Comparison of ENCODE assay signal across 8 mouse cellular contexts in genomic region chr4:111327760-111328373, GRCm38 (mm10).
DNase-seq lines count a peak whose midpoint lies in the region; ATAC-seq lines count a peak whose summit lies in the region.

No protein-coding gene starts in this region.

- no peaks in the 10 kb centered on the region for H3K4me1 ChIP-seq in forebrain, embryonic 13.5 days
- H3K4me1 ChIP-seq in forebrain, embryonic 11.5 days (replicated peaks; ENCODE audit: control insufficient read depth, insufficient read depth, low read length): no peaks in the 10 kb centered on the region
- 0 out of 2 replicates have a peak, but pooled peaks cover 3% of the 10 kb centered on the region for H3K4me1 ChIP-seq in neural tube, embryonic 13.5 days (replicated peaks)

- H3K9me3 ChIP-seq in forebrain, embryonic 13.5 days (replicated peaks): no peaks in the 10 kb centered on the region
- no peaks in the 10 kb centered on the region for H3K9me3 ChIP-seq in forebrain, embryonic 11.5 days (ENCODE audit: control insufficient read depth, low read length)
- no peaks in the 10 kb centered on the region for H3K9me3 ChIP-seq in neural tube, embryonic 13.5 days

- H3K27ac ChIP-seq in forebrain, embryonic 13.5 days: no peak overlapping the region
- no peak overlapping the region for H3K27ac ChIP-seq in forebrain, embryonic 11.5 days (ENCODE audit: low read depth, low read length)
- H3K27ac ChIP-seq in neural tube, embryonic 13.5 days (replicated peaks): no peak overlapping the region

- H3K4me2 ChIP-seq in forebrain, embryonic 13.5 days: no peak overlapping the region
- H3K4me2 ChIP-seq in forebrain, embryonic 11.5 days (ENCODE audit: low read depth, low read length, severe bottlenecking): no peak overlapping the region
- peak overlapping the region; percentile 18; the same call in 1 of the 2 replicates for H3K4me2 ChIP-seq in neural tube, embryonic 13.5 days

- peak; percentile 53; the same call in 1 of the 2 replicates for ATAC-seq in forebrain, embryonic 13.5 days
- ATAC-seq in forebrain, embryonic 11.5 days (replicated peaks; ENCODE audit: low FRiP score): no peak
- peak; percentile 82 for ATAC-seq in common myeloid progenitor, adult 5-6 weeks (replicated peaks; ENCODE audit: low read depth, poor library complexity, severe bottlenecking)
- ATAC-seq in neural tube, embryonic 13.5 days (ENCODE audit: low read depth): peak; percentile 72

- H3K4me3 ChIP-seq in forebrain, embryonic 13.5 days: no peak overlapping the region
- no peak overlapping the region for H3K4me3 ChIP-seq in forebrain, embryonic 11.5 days (ENCODE audit: low read depth, low read length)
- no peak overlapping the region for H3K4me3 ChIP-seq in neural tube, embryonic 13.5 days

- 71% methylated on average over 11 of the region's 11 CpGs for WGBS in forebrain, embryonic 13.5 days
- WGBS in forebrain, embryonic 11.5 days: 74% methylated on average over 11 of the region's 11 CpGs
- WGBS in neural tube, embryonic 13.5 days: 64% methylated on average over 11 of the region's 11 CpGs

- DNase-seq in forebrain, embryonic 11.5 days (ENCODE audit: low spot score): no peak
- peak; percentile 9 for DNase-seq in ovary, postnatal 14 days (ENCODE audit: low spot score)
- no peak for DNase-seq in ovary, postnatal 10 days (ENCODE audit: low spot score)
- DNase-seq in kidney, postnatal 36 days: peak; percentile 54 to 56
- DNase-seq in frontal cortex, postnatal 10 days (ENCODE audit: low spot score in 2 of 2): no peak

- no peaks in the 10 kb centered on the region for H3K27me3 ChIP-seq in forebrain, embryonic 13.5 days
- H3K27me3 ChIP-seq in forebrain, embryonic 11.5 days (ENCODE audit: control insufficient read depth, insufficient read depth, low read length): no peaks in the 10 kb centered on the region
- no peaks in the 10 kb centered on the region for H3K27me3 ChIP-seq in neural tube, embryonic 13.5 days

- no peaks in the 10 kb centered on the region for H3K36me3 ChIP-seq in forebrain, embryonic 13.5 days (ENCODE audit: poor library complexity, severe bottlenecking)
- H3K36me3 ChIP-seq in forebrain, embryonic 11.5 days (ENCODE audit: control insufficient read depth, insufficient read depth, low read length): no peaks in the 10 kb centered on the region
- H3K36me3 ChIP-seq in neural tube, embryonic 13.5 days: no peaks in the 10 kb centered on the region

- no peak overlapping the region for H3K9ac ChIP-seq in forebrain, embryonic 13.5 days
- H3K9ac ChIP-seq in forebrain, embryonic 11.5 days (ENCODE audit: low read length): no peak overlapping the region
- H3K9ac ChIP-seq in neural tube, embryonic 13.5 days: no peak overlapping the region

Comparison
In these comparisons a context has a peak if more than half of its experiments do, and no peak if none do; other contexts are left out.
1. DNase-seq: peak in ovary, postnatal 14 days (single experiment) and kidney, postnatal 36 days (2 of 2); none in forebrain, embryonic 11.5 days (single experiment), ovary, postnatal 10 days (single experiment) and frontal cortex, postnatal 10 days (0 of 2).